Mouse (Mus musculus): Measurements from ENCODE around the gene Mrpl24.

GRCm38 (mm10) chr3:87947811-87948199, 28.5 kb downstream of the Mrpl24 start:
- no peak for TF ChIP-seq CTCF (IDR thresholded peaks at IDR 0.05; ENCODE audit: control insufficient read depth, insufficient read depth, insufficient replicate concordance, low read depth, low read length)
- TF ChIP-seq POLR2A (IDR thresholded peaks at IDR 0.05; ENCODE audit: control insufficient read depth, low read depth, low read length), result no peak

Data from testis, adult 2 months (tissue).